Mouse (Mus musculus): Measurements from ENCODE around the gene Ulk4. TPM values are rescaled to one million over a fixed set of nuclear protein-coding genes. Genes with fewer than 3 reads are reported as not detected.

Gene Ulk4
- polyA plus RNA-seq, 1 experiment: 0.43 TPM

DNA sequence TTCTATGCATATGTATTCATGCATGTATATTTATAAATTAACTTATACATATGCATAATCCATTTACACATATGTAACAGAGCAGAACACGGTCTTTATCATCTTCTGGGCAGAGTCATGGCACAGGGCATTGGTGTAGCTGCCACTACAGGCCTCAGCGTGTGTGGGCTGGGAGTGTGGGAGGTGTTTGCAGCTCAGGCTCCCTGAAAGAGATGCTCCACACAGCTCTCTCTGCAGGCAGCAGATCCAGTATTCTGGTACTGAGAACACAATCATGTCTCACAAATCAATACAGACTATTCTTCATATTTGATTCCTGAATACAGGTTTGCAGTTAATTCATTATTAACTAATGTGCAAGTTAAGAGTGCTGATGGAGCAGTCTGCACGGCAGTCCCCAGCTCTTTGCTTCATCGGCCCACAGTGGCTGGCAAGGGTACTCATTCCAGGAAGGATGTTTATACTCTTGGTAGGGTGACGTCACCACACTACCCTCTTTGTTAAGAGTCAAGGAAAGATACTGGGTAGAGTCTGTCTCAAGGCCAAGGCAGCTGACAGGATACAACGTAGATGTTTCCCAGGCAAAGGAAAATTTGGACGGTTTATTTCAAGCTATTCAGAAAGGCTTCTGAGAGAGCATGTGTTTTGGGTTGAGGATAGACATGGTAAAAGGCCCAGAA lies 276.2 kb downstream of the Ulk4 start:
- DNase-seq (ENCODE audit: low read depth, low spot score): no peak
- 58% methylated on average over 7 of the region's 7 CpGs for WGBS

DNA sequence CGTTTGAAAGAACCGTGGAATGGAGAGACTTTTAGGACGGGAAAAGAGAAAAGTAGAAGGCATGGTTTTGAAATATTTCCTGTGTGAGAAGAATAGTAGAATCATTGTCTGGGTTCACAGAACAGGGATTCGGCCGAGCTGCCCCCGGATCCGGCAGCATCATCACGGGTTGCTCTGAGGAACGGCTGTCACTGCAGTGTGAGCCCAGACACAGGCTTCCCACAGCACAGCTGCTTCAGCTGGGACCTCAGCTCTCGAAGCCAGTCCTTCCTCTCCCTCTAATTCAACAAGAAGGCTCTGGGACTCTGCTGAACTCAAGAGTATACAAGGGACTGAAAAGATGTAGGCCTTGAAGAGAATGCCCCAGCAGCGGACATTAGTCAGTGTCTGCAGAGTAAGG lies 278.3 kb downstream of the Ulk4 start:
- 67% methylated on average over 11 of the region's 11 CpGs for WGBS
- DNase-seq (ENCODE audit: low read depth, low spot score): no peak

DNA sequence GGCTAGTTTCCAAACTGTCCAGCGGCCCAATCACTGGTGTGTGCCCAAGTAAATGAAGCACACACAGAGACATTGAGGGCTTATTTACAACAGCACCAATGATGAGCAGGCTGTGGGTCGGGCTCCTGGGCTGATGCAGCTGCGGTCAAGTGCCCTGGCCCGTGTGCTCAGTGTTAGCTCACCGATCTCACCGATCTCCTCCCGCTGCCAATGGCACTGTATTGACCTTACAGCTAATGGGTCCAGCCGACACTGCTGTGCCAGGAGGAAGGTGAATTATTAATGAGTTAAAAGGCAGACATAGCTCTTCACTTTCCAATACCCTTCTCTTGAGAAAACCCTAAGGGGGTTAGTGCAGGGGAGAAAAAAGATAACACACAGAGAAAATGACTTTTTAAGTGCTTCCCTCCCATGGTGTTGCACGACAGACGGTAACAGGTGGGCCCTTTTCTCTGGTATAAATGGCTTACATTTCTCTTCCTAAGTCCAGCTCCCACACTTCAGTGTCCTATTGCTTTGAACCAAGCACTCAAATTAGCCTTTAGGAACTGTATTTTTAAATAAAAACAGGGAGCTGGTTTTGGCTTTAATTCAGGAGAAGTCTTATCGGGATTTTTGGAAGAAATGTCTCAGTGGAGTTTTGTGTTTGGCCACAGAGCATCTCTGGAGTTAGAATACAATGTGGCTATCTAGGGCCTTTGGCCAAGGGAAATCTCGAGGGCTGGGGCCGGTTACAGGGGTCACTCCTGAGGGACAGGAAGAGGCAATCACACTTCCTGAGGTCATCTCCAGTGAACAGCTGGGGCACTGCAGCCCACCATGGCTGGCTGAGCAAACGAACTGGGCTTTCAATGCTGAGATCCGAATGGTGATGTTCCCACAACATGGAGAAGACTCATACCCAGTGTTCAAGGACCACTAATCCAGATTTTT lies 282.5 kb downstream of the Ulk4 start:
- DNase-seq (ENCODE audit: low read depth, low spot score): no peak
- WGBS: 73% methylated on average over 15 of the region's 15 CpGs

DNA sequence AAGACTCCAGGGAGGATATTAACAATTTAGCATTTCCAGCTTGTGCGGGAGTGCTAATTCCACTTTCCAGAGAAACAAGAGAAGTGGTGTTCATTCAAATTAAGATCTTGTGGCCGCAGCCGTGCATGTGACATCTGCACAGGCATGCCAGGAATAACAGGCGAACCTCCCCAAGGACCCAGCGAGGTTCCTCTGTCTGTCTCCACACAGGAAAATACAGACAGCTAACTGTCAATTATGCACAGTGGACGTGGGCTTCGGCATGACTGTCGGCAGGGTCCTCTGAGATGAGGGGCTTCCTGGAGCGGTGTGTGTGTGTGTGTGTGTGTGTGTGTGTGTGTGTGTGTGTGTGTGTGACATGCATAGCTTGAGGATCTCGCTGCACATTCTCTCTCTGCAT lies 284.0 kb downstream of the Ulk4 start:
- 85% methylated on average over 10 of the region's 10 CpGs for WGBS
- DNase-seq (ENCODE audit: low read depth, low spot score): no peak

DNA sequence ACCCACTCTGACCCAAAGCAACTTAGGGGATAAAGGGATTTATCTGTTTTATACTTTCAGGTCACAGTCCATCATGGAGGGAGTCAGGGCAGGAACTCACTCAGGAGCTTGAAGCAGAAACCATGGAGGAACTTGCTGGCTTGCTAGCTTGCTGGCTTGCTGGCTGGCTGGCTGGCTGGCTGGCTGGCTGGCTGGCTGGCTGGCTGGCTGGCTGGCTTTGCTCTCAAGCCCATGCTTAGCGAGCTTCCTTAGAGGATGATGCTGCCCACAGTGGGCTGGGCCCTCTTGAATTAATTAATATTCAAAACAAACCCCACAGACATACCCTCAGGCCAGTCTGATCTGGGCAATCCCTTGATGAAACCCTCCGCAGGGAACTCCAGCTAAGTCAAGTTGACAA lies 285.2 kb downstream of the Ulk4 start:
- WGBS: 80% methylated on average over 2 of the region's 2 CpGs

DNA sequence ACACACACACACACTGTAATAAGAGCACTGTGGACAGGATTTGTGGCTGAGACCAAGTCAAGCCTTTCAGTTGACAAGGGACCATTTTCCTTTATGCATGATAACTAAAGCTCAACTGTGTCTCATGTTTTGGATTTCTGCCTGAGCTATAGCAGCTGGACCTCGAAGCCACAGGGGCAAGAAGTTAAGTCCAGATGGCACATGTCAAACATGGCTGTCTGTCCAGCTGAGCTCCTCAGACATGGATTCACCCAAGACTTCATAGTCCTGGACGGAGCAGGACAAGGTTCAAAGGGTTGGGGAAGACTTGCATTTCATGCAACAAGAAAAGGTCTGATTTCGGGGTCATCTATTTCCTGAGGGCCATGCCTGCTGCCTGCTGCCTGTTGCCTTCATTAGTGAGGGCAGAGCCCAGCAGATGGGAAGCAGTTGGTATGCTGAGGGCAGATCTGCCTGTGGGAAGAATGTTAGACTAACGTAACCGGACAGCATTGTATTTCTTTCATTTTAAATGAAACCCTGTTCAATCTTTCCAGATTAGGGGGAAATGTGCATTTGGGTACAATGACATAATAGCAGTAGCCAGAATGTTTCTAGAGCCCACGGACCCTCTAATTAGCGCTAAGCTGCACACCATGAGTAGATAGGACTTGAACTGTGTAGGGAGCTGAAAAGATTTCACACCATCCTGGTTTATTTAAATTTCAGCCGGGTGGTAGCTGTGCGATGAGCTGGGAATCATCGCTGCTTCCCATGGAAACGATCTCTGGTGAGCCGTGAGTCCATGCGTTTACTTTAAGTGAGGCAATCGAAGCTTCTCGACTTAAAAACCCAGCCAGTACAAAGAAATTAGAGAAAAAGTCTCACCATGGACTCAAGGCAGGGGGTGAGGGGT lies 286.9 kb downstream of the Ulk4 start:
- 74% methylated on average over 15 of the region's 15 CpGs for WGBS
- no peak for DNase-seq (ENCODE audit: low read depth, low spot score)

More for the DNA sequence above, 285.2 kb downstream of the Ulk4 start:
- DNase-seq (ENCODE audit: low read depth, low spot score): no peak

DNA sequence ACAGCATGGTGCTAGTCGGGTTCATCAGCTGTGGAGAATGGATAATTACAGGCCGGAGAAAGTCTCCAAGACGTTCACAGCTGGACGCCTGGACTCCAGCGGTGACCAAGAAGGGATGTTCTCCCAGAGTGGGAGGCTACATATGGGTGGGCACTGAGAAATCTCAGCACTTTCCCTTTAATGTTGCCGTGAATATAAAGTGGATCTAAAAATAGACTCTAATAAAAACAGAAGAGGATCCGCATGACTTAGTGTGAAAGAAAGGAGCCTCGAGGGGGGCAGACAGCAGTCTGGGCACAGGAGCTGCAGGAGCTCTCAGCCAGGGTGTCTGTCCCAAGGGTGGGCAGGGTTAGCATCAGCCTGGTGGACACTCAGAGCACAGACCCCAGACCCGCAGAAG lies 288.9 kb downstream of the Ulk4 start:
- DNase-seq (ENCODE audit: low read depth, low spot score): no peak
- WGBS: 65% methylated on average over 9 of the region's 9 CpGs

DNA sequence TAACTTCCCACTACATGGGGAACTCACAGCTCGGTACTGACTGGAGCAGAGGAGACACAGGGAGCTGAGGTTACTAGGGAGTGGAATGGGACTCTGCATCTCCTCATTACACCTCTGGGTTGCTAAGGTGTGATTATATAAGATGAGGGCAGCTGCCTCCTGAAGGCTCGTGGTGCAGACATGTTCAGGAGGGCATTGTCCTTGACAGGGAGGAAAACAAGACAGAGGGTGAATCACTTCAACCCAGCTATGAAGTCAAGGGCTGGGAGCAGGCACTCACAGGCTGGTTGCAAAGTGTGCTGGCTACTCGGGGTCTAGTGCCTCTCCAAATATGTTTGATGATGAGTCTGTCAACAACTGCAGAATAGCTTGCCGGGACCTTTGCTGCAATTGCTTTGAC lies 290.0 kb downstream of the Ulk4 start:
- 78% methylated on average over 4 of the region's 4 CpGs for WGBS
- DNase-seq (ENCODE audit: low read depth, low spot score): no peak

DNA sequence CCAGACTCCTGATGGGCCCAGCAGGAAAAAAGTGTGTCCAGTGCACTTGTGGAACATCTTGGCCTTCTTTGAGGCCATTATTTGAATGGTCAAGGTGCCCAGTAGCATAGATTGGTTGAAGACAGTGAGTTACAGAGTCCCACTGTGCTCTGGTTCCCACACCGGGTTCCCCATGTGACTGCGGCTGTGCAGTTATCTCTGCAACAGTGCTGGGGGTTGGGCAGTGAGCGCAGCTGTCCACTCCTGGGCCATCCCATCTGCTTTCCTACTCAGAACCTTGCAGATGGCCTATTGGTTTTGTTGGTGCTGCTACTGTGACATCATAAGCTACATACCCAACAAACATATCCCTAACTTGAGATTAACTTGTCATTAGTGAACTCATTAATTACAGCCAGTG lies 290.7 kb downstream of the Ulk4 start:
- no peak for DNase-seq (ENCODE audit: low read depth, low spot score)
- WGBS: 96% methylated on average over 3 of the region's 3 CpGs

DNA sequence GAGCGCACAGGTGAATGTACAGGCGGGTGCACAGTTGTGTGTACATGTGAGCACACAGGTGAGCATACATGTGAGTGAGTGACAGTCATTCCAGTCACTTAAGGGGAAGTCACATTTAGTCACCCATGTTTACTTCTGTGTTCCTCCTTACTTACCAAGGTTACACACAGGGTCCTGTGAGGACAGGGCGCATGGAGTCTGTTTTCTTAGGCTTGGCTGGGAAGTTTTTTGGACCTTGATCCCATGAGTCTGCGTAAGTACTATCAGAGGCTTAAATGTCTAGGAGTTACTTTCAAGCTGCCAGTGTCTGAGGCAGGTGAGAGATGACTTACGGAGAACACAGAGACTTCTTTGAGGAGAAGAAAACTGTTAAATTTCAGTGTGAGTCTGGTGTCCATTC lies 291.5 kb downstream of the Ulk4 start:
- DNase-seq (ENCODE audit: low read depth, low spot score): peak; percentile 44
- WGBS: 50% methylated on average over 5 of the region's 5 CpGs

DNA sequence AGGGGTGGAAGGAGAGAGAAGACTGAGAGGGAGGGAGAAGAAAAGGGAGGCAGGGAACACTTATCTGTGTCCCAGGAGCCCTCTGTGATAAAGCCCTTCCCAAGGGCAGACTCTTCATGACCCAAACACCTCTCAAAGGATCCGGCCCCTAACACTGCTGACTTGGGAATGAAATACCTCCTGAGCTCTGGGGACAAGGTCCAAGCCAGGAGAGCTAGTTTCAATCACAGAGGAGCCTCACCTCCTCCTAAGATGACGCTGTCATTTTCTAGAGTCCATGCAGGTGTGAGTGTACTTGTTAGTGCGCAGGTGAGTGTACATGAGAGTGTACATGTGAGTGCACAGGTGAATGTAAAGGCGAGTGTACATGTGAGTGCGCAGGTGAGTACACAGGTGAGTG lies 292.0 kb downstream of the Ulk4 start:
- no peak for DNase-seq (ENCODE audit: low read depth, low spot score)

DNA sequence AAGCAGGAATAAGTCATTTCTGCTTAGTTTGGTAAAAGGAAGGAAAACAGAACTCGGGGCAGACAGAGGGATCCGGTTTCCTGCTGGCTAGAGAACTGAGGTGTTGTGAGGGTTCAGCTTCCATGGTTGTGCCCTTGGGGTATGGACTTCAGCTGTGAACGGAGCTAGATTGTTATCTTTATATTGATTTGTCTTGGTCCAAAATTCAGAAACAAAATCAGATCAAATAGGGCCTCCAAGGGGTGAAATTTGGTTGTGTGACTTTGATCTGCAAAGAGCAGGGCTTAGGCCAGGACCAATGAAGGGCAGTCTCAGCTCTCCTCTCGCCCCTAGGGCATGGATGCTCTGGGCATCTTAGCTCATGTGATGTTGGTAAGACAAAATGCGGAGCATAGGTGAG lies 292.5 kb downstream of the Ulk4 start:
- 87% methylated on average over 5 of the region's 5 CpGs for whole genome bisulfite sequencing
- no peak for DNase-seq (ENCODE audit: low read depth, low spot score)

More for the DNA sequence above, 292.0 kb downstream of the Ulk4 start:
- 77% methylated on average over 5 of the region's 5 CpGs for WGBS

DNA sequence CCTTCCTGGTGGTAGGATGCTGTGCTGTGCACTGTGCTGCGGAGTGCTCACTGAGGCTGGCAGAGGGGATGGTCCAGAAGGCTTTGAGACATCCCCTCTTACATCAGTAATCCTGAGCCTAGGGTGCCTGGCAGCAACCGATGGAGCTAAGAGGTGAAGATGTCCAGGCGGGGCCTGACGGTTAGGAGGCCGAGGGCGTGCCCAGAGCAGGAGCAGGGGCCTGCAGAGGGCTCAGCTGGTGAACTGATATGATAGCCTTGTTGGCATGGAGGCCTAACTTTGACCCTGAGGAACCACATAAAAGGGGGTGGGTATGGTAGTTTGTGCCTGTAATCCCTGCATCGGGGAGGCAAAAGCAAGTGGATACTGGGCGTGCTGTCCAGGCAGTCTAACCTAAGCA lies 293.1 kb downstream of the Ulk4 start:
- 44% methylated on average over 8 of the region's 8 CpGs for WGBS
- DNase-seq (ENCODE audit: low read depth, low spot score): no peak

DNA sequence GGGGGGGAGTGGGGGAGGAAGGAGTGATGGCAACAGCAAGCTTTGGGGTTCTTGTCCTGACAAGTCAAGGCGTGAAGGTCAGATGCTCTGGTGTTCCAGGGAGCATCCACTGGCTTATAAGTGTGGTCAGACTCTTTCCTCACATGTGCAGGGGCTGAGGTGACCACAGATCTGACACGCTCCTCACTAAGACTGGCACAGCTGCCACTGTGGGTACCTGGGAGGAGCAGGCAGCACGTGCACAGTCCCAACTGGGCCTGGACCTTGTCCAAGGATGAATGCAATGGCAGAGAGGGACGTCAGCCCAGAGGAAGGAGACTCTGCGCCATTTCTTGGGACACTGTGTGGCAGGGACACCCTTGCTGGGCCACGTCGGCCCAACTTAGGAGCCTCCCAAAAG lies 295.2 kb downstream of the Ulk4 start:
- WGBS: 77% methylated on average over 7 of the region's 7 CpGs
- no peak for DNase-seq (ENCODE audit: low read depth, low spot score)

DNA sequence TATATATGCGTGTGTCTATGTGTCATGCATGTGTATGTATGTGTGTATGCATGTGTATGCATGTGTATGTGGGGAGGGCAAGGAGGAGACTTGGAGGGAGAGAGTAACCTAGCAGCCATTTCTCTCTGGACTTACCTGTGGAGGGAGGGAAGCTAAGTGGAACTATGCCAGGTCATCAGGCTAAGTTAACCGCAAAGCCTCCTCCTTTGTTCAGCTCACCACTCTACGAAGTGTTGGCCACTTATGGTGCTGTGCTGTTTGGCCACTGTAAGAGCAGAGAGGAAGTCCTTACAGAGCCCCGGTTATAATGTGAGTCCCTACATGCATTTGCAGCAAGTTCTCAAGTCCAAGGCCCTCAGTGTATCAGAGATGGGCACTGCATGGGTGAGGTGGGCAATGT lies 300.1 kb downstream of the Ulk4 start:
- WGBS: 96% methylated on average over 4 of the region's 4 CpGs
- no peak for DNase-seq (ENCODE audit: low read depth, low spot score)

DNA sequence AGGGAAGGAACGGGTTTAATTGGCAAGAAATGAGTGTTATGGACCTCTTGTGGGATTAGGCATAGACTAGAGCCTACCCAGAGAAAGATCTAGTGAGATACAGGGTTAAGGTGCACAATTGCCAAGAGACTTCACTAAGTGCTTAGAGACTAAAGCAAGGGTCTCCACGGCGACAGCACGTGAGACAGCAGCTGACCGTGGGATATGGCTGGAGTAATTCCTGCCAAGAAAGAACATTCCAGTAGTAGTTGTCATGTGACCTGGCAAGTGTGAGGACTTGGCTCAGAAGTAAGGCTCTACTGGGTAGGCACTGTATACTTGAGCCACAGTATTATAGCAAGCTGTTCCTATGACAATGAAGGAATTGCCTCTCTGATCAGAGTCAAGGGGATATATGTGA lies 300.8 kb downstream of the Ulk4 start:
- no peak for DNase-seq (ENCODE audit: low read depth, low spot score)
- 46% methylated on average over 5 of the region's 5 CpGs for WGBS

DNA sequence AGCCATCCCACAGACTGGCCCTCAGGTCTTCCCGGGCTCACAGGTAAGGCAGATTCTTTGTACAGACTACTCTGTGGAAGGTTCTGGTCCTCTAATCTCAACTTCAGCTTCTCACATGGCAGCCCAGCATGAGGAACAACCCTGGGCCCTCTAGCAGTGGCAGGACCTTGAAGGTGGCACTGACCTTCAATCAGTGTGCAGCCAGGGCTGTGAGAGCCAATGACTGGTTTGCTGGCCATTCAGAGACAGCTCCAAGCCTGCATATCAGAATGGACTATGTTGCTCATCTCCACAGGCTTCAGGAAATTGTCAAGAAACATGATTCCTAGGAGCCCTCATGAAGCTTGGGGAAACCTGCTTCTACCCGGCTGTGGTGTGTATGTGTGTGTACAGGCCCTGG lies 302.8 kb downstream of the Ulk4 start:
- WGBS: 84% methylated on average over 2 of the region's 2 CpGs
- DNase-seq (ENCODE audit: low read depth, low spot score): no peak

DNA sequence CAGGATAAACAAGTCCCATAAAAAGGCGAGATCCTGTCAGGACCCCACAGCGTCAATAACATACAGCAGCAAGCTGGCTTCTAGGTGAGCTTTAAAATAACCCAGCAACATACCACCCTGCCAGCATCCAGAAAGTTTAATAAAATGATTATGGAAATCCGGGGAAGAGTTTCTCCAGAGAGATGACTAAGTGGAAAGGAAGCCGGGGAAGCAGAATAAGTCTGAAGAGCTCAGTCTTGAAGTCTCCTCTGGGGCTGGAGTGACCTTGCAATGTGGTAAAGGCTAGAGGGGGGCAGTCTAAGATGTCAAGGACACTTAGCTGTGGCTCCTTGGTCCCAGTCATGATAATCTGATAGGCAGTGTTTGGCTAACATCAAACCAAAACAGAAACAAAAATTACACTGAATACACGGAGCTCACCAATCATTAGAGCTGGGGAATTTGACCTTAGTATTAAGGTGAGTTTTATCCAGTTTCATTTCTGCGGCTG lies 303.9 kb downstream of the Ulk4 start:
- no peak for DNase-seq (ENCODE audit: low read depth, low spot score)
- WGBS: 60% methylated on average over 6 of the region's 6 CpGs

DNA sequence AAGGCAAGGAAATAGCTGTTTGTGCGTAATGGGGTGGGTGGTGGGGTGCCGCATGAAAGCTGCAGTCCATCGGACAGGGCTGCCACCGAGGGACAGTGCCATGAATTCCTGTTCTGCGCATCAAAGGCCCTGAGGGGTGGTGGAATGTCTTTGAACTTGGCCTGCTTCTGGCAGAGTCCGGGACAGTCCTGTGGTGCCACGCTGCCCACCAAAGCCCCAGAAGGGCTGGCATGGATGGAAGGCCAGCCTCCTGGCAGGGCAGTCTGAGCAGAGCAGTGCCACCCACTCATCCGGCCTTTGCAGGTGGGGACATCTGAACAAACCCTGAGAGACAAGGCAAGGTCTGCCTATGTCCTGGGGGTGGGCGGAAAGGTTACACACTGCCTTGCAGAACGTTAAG lies 312.0 kb downstream of the Ulk4 start:
- DNase-seq (ENCODE audit: low read depth, low spot score): no peak
- WGBS: 88% methylated on average over 10 of the region's 10 CpGs

DNA sequence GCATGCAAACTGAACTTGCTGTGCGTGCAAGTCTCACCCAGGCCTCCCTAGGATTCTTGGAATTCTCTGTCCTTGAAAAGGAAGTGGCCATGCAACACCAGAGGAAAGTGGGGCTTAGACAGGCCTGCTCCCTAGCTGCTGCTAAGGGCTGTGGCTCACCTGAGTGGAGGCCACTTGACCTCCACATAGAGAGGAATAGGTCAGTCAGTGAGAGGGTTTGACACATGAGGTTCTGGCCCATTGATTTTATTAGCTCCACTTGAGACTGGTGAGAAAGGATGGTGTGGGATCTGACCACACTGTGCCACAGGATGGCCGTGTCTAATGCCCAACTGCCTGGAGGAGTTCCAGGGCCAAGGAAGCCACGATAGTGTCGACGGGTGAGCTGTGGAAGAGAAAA lies 312.8 kb downstream of the Ulk4 start:
- WGBS: 78% methylated on average over 5 of the region's 5 CpGs
- DNase-seq (ENCODE audit: low read depth, low spot score): no peak

Data from large intestine, adult 2 months (tissue).